Mouse (Mus musculus): Measurements from ENCODE around the gene Bdkrb1. TPM values are rescaled to one million over a fixed set of nuclear protein-coding genes. Genes with fewer than 3 reads are reported as not detected.
A peak's percentile ranks its signal among the peaks of the same experiment; 100 is the strongest.

Gene Bdkrb1
- polyA plus RNA-seq, 1 experiment from 2014 or later: not detected

DNA sequence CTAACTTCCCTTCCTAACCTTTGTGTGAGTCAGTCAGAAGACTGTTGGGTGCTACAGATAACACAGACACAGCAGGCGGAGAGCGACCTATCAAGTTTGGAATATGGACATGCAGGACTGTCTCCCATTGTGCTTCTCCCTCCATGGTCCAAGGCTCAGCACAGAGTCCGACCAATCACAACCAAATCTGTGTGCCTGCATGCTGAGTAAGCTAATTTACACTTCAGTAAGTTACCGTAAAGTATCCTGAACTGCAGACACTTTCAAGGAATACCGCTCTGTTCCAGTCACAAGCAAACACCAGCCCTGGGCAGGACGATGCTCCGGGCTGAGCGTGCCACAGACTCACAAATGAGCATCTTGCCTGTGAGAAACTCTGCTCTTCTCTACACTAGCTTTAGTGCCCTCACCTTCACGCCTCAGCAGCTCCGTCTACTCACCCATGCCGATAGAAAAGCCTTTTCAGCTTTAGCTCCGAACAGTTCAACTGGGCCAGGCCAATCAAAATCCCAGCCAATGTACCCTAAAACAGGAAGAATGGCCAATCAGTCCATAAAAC, 20.2 kb downstream of the Bdkrb1 start:
- 86% methylated on average over 12 of the region's 12 CpGs for WGBS (ENCODE audit: insufficient replicate concordance)
- no peaks in the 10 kb centered on the region for H3K27me3 ChIP-seq (ENCODE audit: insufficient read depth, low read length)
- H3K4me2 ChIP-seq (ENCODE audit: low read depth, low read length): no peak overlapping the region
- TF ChIP-seq EP300 (IDR thresholded peaks at IDR 0.05; ENCODE audit: low read depth): no peak
- TF ChIP-seq CTCF (IDR thresholded peaks at IDR 0.05; ENCODE audit: low read depth): no peak
- H3K4me3 ChIP-seq (ENCODE audit: low read depth, low read length): no peak overlapping the region
- ATAC-seq: no peak
- H3K27ac ChIP-seq (ENCODE audit: low read depth): no peak overlapping the region
- DNase-seq: no peak
- H3K4me1 ChIP-seq (ENCODE audit: insufficient read depth): no peaks in the 10 kb centered on the region
- no peaks in the 10 kb centered on the region for H3K9me3 ChIP-seq (ENCODE audit: low read length)
- no peak overlapping the region for H3K9ac ChIP-seq (replicated peaks)
- peaks cover 73% of the 10 kb centered on the region for H3K36me3 ChIP-seq (replicated peaks; ENCODE audit: insufficient read depth, low read length)

DNA sequence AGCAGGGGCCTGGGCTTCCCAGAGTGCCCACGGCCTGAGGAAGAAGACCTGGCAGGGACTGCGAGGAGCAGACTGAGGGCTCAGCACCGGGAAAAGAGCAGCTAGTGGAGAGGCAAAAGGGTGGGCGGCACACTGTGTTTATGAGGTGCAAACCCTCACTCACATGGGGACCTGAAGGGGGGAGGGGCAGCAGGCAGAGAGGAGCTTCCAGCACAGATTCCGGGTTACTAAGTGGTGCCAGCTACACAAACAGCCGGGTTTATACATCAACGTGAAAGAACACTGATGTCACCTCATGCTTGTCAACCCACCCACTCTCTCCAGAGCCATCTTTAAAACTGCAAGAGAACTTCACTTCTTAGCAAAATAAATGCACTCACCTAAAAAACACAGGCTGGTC, 22.9 kb downstream of the Bdkrb1 start:
- Histone ChIP-seq H3K9me3 (ENCODE audit: low read length) (no peaks in the 10 kb centered on the region), H3K27ac (ENCODE audit: low read depth) (no peak overlapping the region), H3K36me3 (replicated peaks; ENCODE audit: insufficient read depth, low read length) (peaks cover 63% of the 10 kb centered on the region), H3K4me1 (ENCODE audit: insufficient read depth) (no peaks in the 10 kb centered on the region), H3K4me3 (ENCODE audit: low read depth, low read length) (no peak overlapping the region), H3K27me3 (ENCODE audit: insufficient read depth, low read length) (no peaks in the 10 kb centered on the region), H3K4me2 (ENCODE audit: low read depth, low read length) (no peak overlapping the region), H3K9ac (replicated peaks) (no peak overlapping the region)
- TF ChIP-seq EP300 (IDR thresholded peaks at IDR 0.05; ENCODE audit: low read depth): no peak
- no peak for TF ChIP-seq CTCF (IDR thresholded peaks at IDR 0.05; ENCODE audit: low read depth)
- DNase-seq: no peak
- no peak for ATAC-seq
- 77% methylated on average over 7 of the region's 7 CpGs for WGBS (ENCODE audit: insufficient replicate concordance)

DNA sequence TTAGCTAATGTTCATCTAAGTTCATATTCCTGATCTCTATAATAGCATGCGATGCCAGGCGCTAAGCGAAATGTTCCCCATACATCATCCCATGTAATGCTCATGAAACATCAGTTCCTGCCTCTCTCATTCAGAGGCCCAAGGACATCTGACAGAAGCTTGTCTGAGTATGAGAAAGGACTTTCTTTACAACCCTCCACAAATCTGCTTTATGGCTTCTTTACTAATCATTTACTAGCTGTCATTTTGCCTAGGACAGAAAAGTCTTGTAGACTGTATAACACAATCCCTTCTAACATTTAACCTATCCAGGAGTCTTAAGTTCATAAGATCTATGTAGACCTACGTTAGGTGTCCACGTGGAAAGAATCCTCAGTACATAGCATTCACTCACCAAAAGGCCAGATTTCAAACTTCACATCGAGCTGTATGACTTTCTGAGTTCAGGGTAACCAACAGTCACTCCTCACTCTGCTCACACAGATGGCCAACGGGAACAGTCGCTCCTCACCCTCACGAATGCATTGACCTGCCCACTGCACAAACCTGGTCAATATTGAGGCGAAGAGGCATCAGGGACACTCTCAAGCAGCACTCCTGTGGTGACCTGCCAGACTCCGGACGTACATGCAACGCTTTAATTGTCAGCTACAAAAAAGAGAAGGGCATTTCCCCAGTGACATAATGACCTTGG, 31.6 kb downstream of the Bdkrb1 start:
- no peaks in the 10 kb centered on the region for H3K9me3 ChIP-seq (ENCODE audit: low read length)
- peaks cover 56% of the 10 kb centered on the region for H3K36me3 ChIP-seq (replicated peaks; ENCODE audit: insufficient read depth, low read length)
- H3K4me1 ChIP-seq (ENCODE audit: insufficient read depth): no peaks in the 10 kb centered on the region
- 91% methylated on average over 13 of the region's 13 CpGs for WGBS (ENCODE audit: insufficient replicate concordance)
- no peak overlapping the region for H3K9ac ChIP-seq (replicated peaks)
- ATAC-seq (no peak), DNase-seq (no peak)
- H3K4me3 ChIP-seq (ENCODE audit: low read depth, low read length): no peak overlapping the region
- H3K27ac ChIP-seq (ENCODE audit: low read depth): no peak overlapping the region
- H3K27me3 ChIP-seq (ENCODE audit: insufficient read depth, low read length): no peaks in the 10 kb centered on the region
- no peak overlapping the region for H3K4me2 ChIP-seq (ENCODE audit: low read depth, low read length)
- TF ChIP-seq CTCF (IDR thresholded peaks at IDR 0.05; ENCODE audit: low read depth): no peak
- no peak for TF ChIP-seq EP300 (IDR thresholded peaks at IDR 0.05; ENCODE audit: low read depth)

- no peak for DNase-seq
- 93% methylated on average over 9 of the region's 9 CpGs for whole genome bisulfite sequencing (ENCODE audit: insufficient replicate concordance)
Observed at GRCm38 (mm10) chr12:105636551-105636950, 33.7 kb downstream of the Bdkrb1 start.

GRCm38 (mm10) chr12:105637554-105637953, 34.7 kb downstream of the Bdkrb1 start:
- Histone ChIP-seq H3K4me1 (ENCODE audit: insufficient read depth) (no peaks in the 10 kb centered on the region), H3K9me3 (ENCODE audit: low read length) (no peaks in the 10 kb centered on the region), H3K36me3 (replicated peaks; ENCODE audit: insufficient read depth, low read length) (peaks cover 86% of the 10 kb centered on the region), H3K9ac (replicated peaks) (no peak overlapping the region), H3K27me3 (ENCODE audit: insufficient read depth, low read length) (no peaks in the 10 kb centered on the region), H3K4me2 (ENCODE audit: low read depth, low read length) (no peak overlapping the region), H3K4me3 (ENCODE audit: low read depth, low read length) (no peak overlapping the region), H3K27ac (ENCODE audit: low read depth) (no peak overlapping the region)
- no peak for DNase-seq
- TF ChIP-seq CTCF (IDR thresholded peaks at IDR 0.05; ENCODE audit: low read depth) (peak; percentile 29; the same call in 1 of the 2 replicates), EP300 (IDR thresholded peaks at IDR 0.05; ENCODE audit: low read depth) (no peak)
- no peak for ATAC-seq
- WGBS (ENCODE audit: insufficient replicate concordance): 72% methylated on average over 4 of the region's 4 CpGs

More at GRCm38 (mm10) chr12:105636551-105636950, 33.7 kb downstream of the Bdkrb1 start:
- no peaks in the 10 kb centered on the region for H3K27me3 ChIP-seq (ENCODE audit: insufficient read depth, low read length)
- TF ChIP-seq CTCF (IDR thresholded peaks at IDR 0.05; ENCODE audit: low read depth) (no peak), EP300 (IDR thresholded peaks at IDR 0.05; ENCODE audit: low read depth) (no peak)
- H3K9me3 ChIP-seq (ENCODE audit: low read length): no peaks in the 10 kb centered on the region
- no peak overlapping the region for H3K27ac ChIP-seq (ENCODE audit: low read depth)
- H3K36me3 ChIP-seq (replicated peaks; ENCODE audit: insufficient read depth, low read length): peaks cover 77% of the 10 kb centered on the region
- no peak for ATAC-seq
- no peak overlapping the region for H3K4me3 ChIP-seq (ENCODE audit: low read depth, low read length)
- no peak overlapping the region for H3K9ac ChIP-seq (replicated peaks)
- H3K4me1 ChIP-seq (ENCODE audit: insufficient read depth): no peaks in the 10 kb centered on the region
- H3K4me2 ChIP-seq (ENCODE audit: low read depth, low read length): no peak overlapping the region

GRCm38 (mm10) chr12:105642770-105643321, 40.0 kb downstream of the Bdkrb1 start:
- no peaks in the 10 kb centered on the region for H3K9me3 ChIP-seq (ENCODE audit: low read length)
- no peak overlapping the region for H3K27ac ChIP-seq (ENCODE audit: low read depth)
- H3K4me1 ChIP-seq (ENCODE audit: insufficient read depth): no peaks in the 10 kb centered on the region
- no peak overlapping the region for H3K9ac ChIP-seq (replicated peaks)
- H3K27me3 ChIP-seq (ENCODE audit: insufficient read depth, low read length): no peaks in the 10 kb centered on the region
- H3K36me3 ChIP-seq (replicated peaks; ENCODE audit: insufficient read depth, low read length): peaks cover 95% of the 10 kb centered on the region
- TF ChIP-seq EP300 (IDR thresholded peaks at IDR 0.05; ENCODE audit: low read depth) (no peak), CTCF (IDR thresholded peaks at IDR 0.05; ENCODE audit: low read depth) (no peak)
- H3K4me2 ChIP-seq (ENCODE audit: low read depth, low read length): no peak overlapping the region
- 89% methylated on average over 11 of the region's 11 CpGs for WGBS (ENCODE audit: insufficient replicate concordance)
- no peak for ATAC-seq
- no peak for DNase-seq
- H3K4me3 ChIP-seq (ENCODE audit: low read depth, low read length): no peak overlapping the region

Other genes with a start within 250 kb of the Bdkrb1 start
- 0.05 TPM in 2 replicates for gene D430019H16Rik, start 149.2 kb upstream of the Bdkrb1 start, polyA plus RNA-seq (2015; fragmentation: Nextera tagmentation; extraction: Ambion mirVana)
- gene Bdkrb2, start 39.9 kb upstream of the Bdkrb1 start, polyA plus RNA-seq (2015; fragmentation: Nextera tagmentation; extraction: Ambion mirVana): 0.05 TPM in 1 of 2 replicates, not detected in the other
- 12.1 and 16.3 TPM in 2 replicates for gene Gskip, start 81.7 kb downstream of the Bdkrb1 start, polyA plus RNA-seq (2015; fragmentation: Nextera tagmentation; extraction: Ambion mirVana)
- gene Atg2b, start 82.1 kb downstream of the Bdkrb1 start, polyA plus RNA-seq (2015; fragmentation: Nextera tagmentation; extraction: Ambion mirVana): 3.9 and 4.0 TPM in 2 replicates
- 0.18 and 0.21 TPM in 2 replicates for gene Ak7, start 102.9 kb downstream of the Bdkrb1 start, polyA plus RNA-seq (2015; fragmentation: Nextera tagmentation; extraction: Ambion mirVana)
- gene Papola, start 181.6 kb downstream of the Bdkrb1 start, polyA plus RNA-seq (2015; fragmentation: Nextera tagmentation; extraction: Ambion mirVana): 66.7 and 70.7 TPM in 2 replicates